Mouse (Mus musculus): ENCODE results near the gene Msrb3. TPM values are rescaled to one million over a fixed set of nuclear protein-coding genes. Genes with fewer than 3 reads are reported as not detected.
"Not testable (repeated sequence)": the region's sequence is repeated elsewhere in the genome, so short reads cannot be mapped to it uniquely, and the experiment has no call there.

The Msrb3 gene
- polyA plus RNA-seq, 1 experiment from 2014 or later = 6.4 TPM

GRCm38 (mm10) chr10:120763656-120764466 lies 135.0 kb downstream of the Msrb3 start:
- no peaks in the 10 kb centered on the region for H3K36me3 ChIP-seq (replicated peaks; ENCODE audit: control insufficient read depth, insufficient read depth, low read depth, low read length)
- 52% methylated on average over 13 of the region's 13 CpGs for WGBS
- no peaks in the 10 kb centered on the region for H3K9me3 ChIP-seq (replicated peaks; ENCODE audit: control insufficient read depth, low read length)
- H3K27ac ChIP-seq (replicated peaks; ENCODE audit: low read depth, low read length) = peak overlapping the region; percentile 53
- H3K9ac ChIP-seq (replicated peaks; ENCODE audit: low read length) = no peak overlapping the region
- no peaks in the 10 kb centered on the region for H3K27me3 ChIP-seq (ENCODE audit: control insufficient read depth, insufficient read depth, low read length)
- peaks cover 3% of the 10 kb centered on the region; the same call in 1 of the 2 replicates for H3K4me1 ChIP-seq (ENCODE audit: control insufficient read depth, insufficient read depth, low read length)
- no peak overlapping the region for H3K4me2 ChIP-seq (ENCODE audit: low read depth, low read length)
- H3K4me3 ChIP-seq (ENCODE audit: low read depth, low read length) = no peak overlapping the region
- ATAC-seq (replicated peaks; ENCODE audit: insufficient number of reproducible peaks, low FRiP score, low TSS enrichment, low read depth) (peak; percentile 59), DNase-seq (ENCODE audit: low spot score) (peak; percentile 57)

- Histone ChIP-seq H3K9me3 (replicated peaks; ENCODE audit: control insufficient read depth, low read length) (no peaks in the 10 kb centered on the region), H3K27me3 (ENCODE audit: control insufficient read depth, insufficient read depth, low read length) (no peaks in the 10 kb centered on the region), H3K36me3 (replicated peaks; ENCODE audit: control insufficient read depth, insufficient read depth, low read depth, low read length) (no peaks in the 10 kb centered on the region), H3K4me2 (ENCODE audit: low read depth, low read length) (no peak overlapping the region), H3K4me1 (ENCODE audit: control insufficient read depth, insufficient read depth, low read length) (peaks cover 3% of the 10 kb centered on the region; the same call in 1 of the 2 replicates), H3K9ac (replicated peaks; ENCODE audit: low read length) (no peak overlapping the region), H3K4me3 (ENCODE audit: low read depth, low read length) (no peak overlapping the region), H3K27ac (replicated peaks; ENCODE audit: low read depth, low read length) (no peak overlapping the region)
- DNase-seq (ENCODE audit: low spot score) (no peak), ATAC-seq (replicated peaks; ENCODE audit: insufficient number of reproducible peaks, low FRiP score, low TSS enrichment, low read depth) (no peak)
- 94% methylated on average over 12 of the region's 12 CpGs for WGBS
Observed at GRCm38 (mm10) chr10:120762958-120763357, 135.9 kb downstream of the Msrb3 start.

GRCm38 (mm10) chr10:120760679-120761078 lies 138.2 kb downstream of the Msrb3 start:
- no peaks in the 10 kb centered on the region for H3K9me3 ChIP-seq (replicated peaks; ENCODE audit: control insufficient read depth, low read length)
- no peak overlapping the region for H3K4me2 ChIP-seq (ENCODE audit: low read depth, low read length)
- ATAC-seq (replicated peaks; ENCODE audit: insufficient number of reproducible peaks, low FRiP score, low TSS enrichment, low read depth) (no peak), DNase-seq (ENCODE audit: low spot score) (no peak)
- no peak overlapping the region for H3K4me3 ChIP-seq (ENCODE audit: low read depth, low read length)
- no peaks in the 10 kb centered on the region for H3K36me3 ChIP-seq (replicated peaks; ENCODE audit: control insufficient read depth, insufficient read depth, low read depth, low read length)
- H3K27me3 ChIP-seq (ENCODE audit: control insufficient read depth, insufficient read depth, low read length) = no peaks in the 10 kb centered on the region
- WGBS = 92% methylated on average over 12 of the region's 12 CpGs
- no peak overlapping the region for H3K9ac ChIP-seq (replicated peaks; ENCODE audit: low read length)
- H3K4me1 ChIP-seq (ENCODE audit: control insufficient read depth, insufficient read depth, low read length) = peaks cover 3% of the 10 kb centered on the region; the same call in 1 of the 2 replicates
- H3K27ac ChIP-seq (replicated peaks; ENCODE audit: low read depth, low read length) = no peak overlapping the region

- ATAC-seq (replicated peaks; ENCODE audit: insufficient number of reproducible peaks, low FRiP score, low TSS enrichment, low read depth) (no peak), DNase-seq (ENCODE audit: low spot score) (no peak)
- no peak overlapping the region for H3K4me3 ChIP-seq (ENCODE audit: low read depth, low read length)
- WGBS = 89% methylated on average over 6 of the region's 6 CpGs
- no peaks in the 10 kb centered on the region for H3K9me3 ChIP-seq (replicated peaks; ENCODE audit: control insufficient read depth, low read length)
- H3K36me3 ChIP-seq (replicated peaks; ENCODE audit: control insufficient read depth, insufficient read depth, low read depth, low read length) = no peaks in the 10 kb centered on the region
- peaks cover 3% of the 10 kb centered on the region; the same call in 1 of the 2 replicates for H3K4me1 ChIP-seq (ENCODE audit: control insufficient read depth, insufficient read depth, low read length)
- H3K9ac ChIP-seq (replicated peaks; ENCODE audit: low read length) = no peak overlapping the region
- no peak overlapping the region for H3K4me2 ChIP-seq (ENCODE audit: low read depth, low read length)
- H3K27ac ChIP-seq (replicated peaks; ENCODE audit: low read depth, low read length) = no peak overlapping the region
- no peaks in the 10 kb centered on the region for H3K27me3 ChIP-seq (ENCODE audit: control insufficient read depth, insufficient read depth, low read length)
Observed at GRCm38 (mm10) chr10:120759883-120760282, 139.0 kb downstream of the Msrb3 start.

- H3K27ac ChIP-seq (replicated peaks; ENCODE audit: low read depth, low read length) = no peak overlapping the region
- H3K4me1 ChIP-seq (ENCODE audit: control insufficient read depth, insufficient read depth, low read length) = no peaks in the 10 kb centered on the region
- H3K9ac ChIP-seq (replicated peaks; ENCODE audit: low read length) = no peak overlapping the region
- H3K4me3 ChIP-seq (ENCODE audit: low read depth, low read length) = no peak overlapping the region
- H3K4me2 ChIP-seq (ENCODE audit: low read depth, low read length) = no peak overlapping the region
- ATAC-seq (replicated peaks; ENCODE audit: insufficient number of reproducible peaks, low FRiP score, low TSS enrichment, low read depth) (no peak), DNase-seq (ENCODE audit: low spot score) (no peak)
- H3K9me3 ChIP-seq (replicated peaks; ENCODE audit: control insufficient read depth, low read length) = no peaks in the 10 kb centered on the region
- no peaks in the 10 kb centered on the region for H3K27me3 ChIP-seq (ENCODE audit: control insufficient read depth, insufficient read depth, low read length)
- WGBS = 91% methylated on average over 5 of the region's 5 CpGs
- no peaks in the 10 kb centered on the region for H3K36me3 ChIP-seq (replicated peaks; ENCODE audit: control insufficient read depth, insufficient read depth, low read depth, low read length)
Observed at GRCm38 (mm10) chr10:120752454-120752853, 146.4 kb downstream of the Msrb3 start.

- H3K4me1 ChIP-seq (ENCODE audit: control insufficient read depth, insufficient read depth, low read length) = no peaks in the 10 kb centered on the region
- H3K36me3 ChIP-seq (replicated peaks; ENCODE audit: control insufficient read depth, insufficient read depth, low read depth, low read length) = no peaks in the 10 kb centered on the region
- no peak overlapping the region for H3K27ac ChIP-seq (replicated peaks; ENCODE audit: low read depth, low read length)
- DNase-seq (ENCODE audit: low spot score) (no peak), ATAC-seq (replicated peaks; ENCODE audit: insufficient number of reproducible peaks, low FRiP score, low TSS enrichment, low read depth) (no peak)
- 57% methylated on average over 11 of the region's 11 CpGs for WGBS
- no peak overlapping the region for H3K4me3 ChIP-seq (ENCODE audit: low read depth, low read length)
- no peak overlapping the region for H3K4me2 ChIP-seq (ENCODE audit: low read depth, low read length)
- H3K9me3 ChIP-seq (replicated peaks; ENCODE audit: control insufficient read depth, low read length) = no peaks in the 10 kb centered on the region
- no peak overlapping the region for H3K9ac ChIP-seq (replicated peaks; ENCODE audit: low read length)
- no peaks in the 10 kb centered on the region for H3K27me3 ChIP-seq (ENCODE audit: control insufficient read depth, insufficient read depth, low read length)
Observed at GRCm38 (mm10) chr10:120751821-120752261, 147.1 kb downstream of the Msrb3 start.

- Histone ChIP-seq H3K4me2 (ENCODE audit: low read depth, low read length) (no peak overlapping the region), H3K27ac (replicated peaks; ENCODE audit: low read depth, low read length) (no peak overlapping the region), H3K27me3 (ENCODE audit: control insufficient read depth, insufficient read depth, low read length) (no peaks in the 10 kb centered on the region), H3K4me1 (ENCODE audit: control insufficient read depth, insufficient read depth, low read length) (no peaks in the 10 kb centered on the region; the same call in 1 of the 2 replicates), H3K36me3 (replicated peaks; ENCODE audit: control insufficient read depth, insufficient read depth, low read depth, low read length) (no peaks in the 10 kb centered on the region), H3K9me3 (replicated peaks; ENCODE audit: control insufficient read depth, low read length) (no peaks in the 10 kb centered on the region), H3K9ac (replicated peaks; ENCODE audit: low read length) (no peak overlapping the region), H3K4me3 (ENCODE audit: low read depth, low read length) (no peak overlapping the region)
- 67% methylated on average over 11 of the region's 11 CpGs for WGBS
- DNase-seq (ENCODE audit: low spot score) (no peak), ATAC-seq (replicated peaks; ENCODE audit: insufficient number of reproducible peaks, low FRiP score, low TSS enrichment, low read depth) (no peak)
Observed at GRCm38 (mm10) chr10:120751295-120751722, 147.6 kb downstream of the Msrb3 start.

- H3K4me1 ChIP-seq (ENCODE audit: control insufficient read depth, insufficient read depth, low read length); H3K9me3 ChIP-seq (replicated peaks; ENCODE audit: control insufficient read depth, low read length); H3K36me3 ChIP-seq (replicated peaks; ENCODE audit: control insufficient read depth, insufficient read depth, low read depth, low read length); DNase-seq (ENCODE audit: low spot score); H3K4me3 ChIP-seq (ENCODE audit: low read depth, low read length); ATAC-seq (replicated peaks; ENCODE audit: insufficient number of reproducible peaks, low FRiP score, low TSS enrichment, low read depth); H3K27me3 ChIP-seq (ENCODE audit: control insufficient read depth, insufficient read depth, low read length); H3K4me2 ChIP-seq (ENCODE audit: low read depth, low read length); H3K27ac ChIP-seq (replicated peaks; ENCODE audit: low read depth, low read length); H3K9ac ChIP-seq (replicated peaks; ENCODE audit: low read length): not testable (repeated sequence)
- 91% methylated on average over 5 of the region's 5 CpGs for WGBS
Observed at GRCm38 (mm10) chr10:120749556-120749955, 149.3 kb downstream of the Msrb3 start.
